9 mouse cellular contexts compared by ENCODE assay signal in genomic region chr1:134518677-134519076, GRCm38 (mm10). TPM values are rescaled to one million over a fixed set of nuclear protein-coding genes. Genes with fewer than 3 reads are reported as not detected.
DNase-seq lines count a peak whose midpoint lies in the region; ATAC-seq and TF ChIP-seq lines count a peak whose summit lies in the region.
"Had no signal": no experiment of that assay in that cellular context is flagged by ENCODE, and none has a peak within 500 bp of the region (broad histone marks: within the 10 kb centered on the region; RNA-seq: fewer than 3 reads in every experiment).

No protein-coding gene starts in this region.

- peak; percentile 59 for TF ChIP-seq CTCF in C2C12 (IDR thresholded peaks at IDR 0.05; ENCODE audit: control insufficient read depth, insufficient read depth, insufficient read length)

- no peaks in the 10 kb centered on the region for H3K79me2 ChIP-seq in C2C12 (ENCODE audit: control insufficient read depth, insufficient read depth)

- H3K79me3 ChIP-seq in C2C12 (ENCODE audit: low read depth) = no peaks in the 10 kb centered on the region

- ATAC-seq in neural tube, embryonic 11.5 days (ENCODE audit: insufficient read depth, low FRiP score, low TSS enrichment) = no peak

- H3K9me3 ChIP-seq in embryonic facial prominence, embryonic 10.5 days = no peaks in the 10 kb centered on the region
- H3K9me3 ChIP-seq in neural tube, embryonic 11.5 days (ENCODE audit: control insufficient read depth, low read length) = no peaks in the 10 kb centered on the region
- H3K9me3 ChIP-seq: hindbrain, embryonic 15.5 days had no signal

- no peaks in the 10 kb centered on the region for H3K36me3 ChIP-seq in C2C12 (ENCODE audit: control insufficient read depth, insufficient read depth)
- no peaks in the 10 kb centered on the region for H3K36me3 ChIP-seq in embryonic facial prominence, embryonic 10.5 days (replicated peaks)
- no peaks in the 10 kb centered on the region for H3K36me3 ChIP-seq in neural tube, embryonic 11.5 days (ENCODE audit: control insufficient read depth, insufficient read depth, low read length)
- H3K36me3 ChIP-seq: hindbrain, embryonic 15.5 days had no signal

- H3K27me3 ChIP-seq in C2C12 (ENCODE audit: control insufficient read depth, insufficient read depth, insufficient read length) = no peaks in the 10 kb centered on the region
- peaks cover 26% of the 10 kb centered on the region for H3K27me3 ChIP-seq in embryonic facial prominence, embryonic 10.5 days (replicated peaks; ENCODE audit: low read depth, poor library complexity, severe bottlenecking)
- peaks cover 5% of the 10 kb centered on the region for H3K27me3 ChIP-seq in neural tube, embryonic 11.5 days (ENCODE audit: control insufficient read depth, insufficient read depth, low read length)

- H3K4me3 ChIP-seq in C2C12 (ENCODE audit: insufficient read depth, poor library complexity, severe bottlenecking) = no peak overlapping the region
- H3K4me3 ChIP-seq in embryonic facial prominence, embryonic 10.5 days = no peak overlapping the region
- H3K4me3 ChIP-seq in neural tube, embryonic 11.5 days (ENCODE audit: low read depth, low read length) = no peak overlapping the region
- H3K4me3 ChIP-seq: hindbrain, embryonic 15.5 days had no signal

- H3K9ac ChIP-seq in neural tube, embryonic 11.5 days (ENCODE audit: low read length) = no peak overlapping the region
- H3K9ac ChIP-seq: hindbrain, embryonic 15.5 days had no signal

- H3K4me1 ChIP-seq in embryonic facial prominence, embryonic 10.5 days = peaks cover 23% of the 10 kb centered on the region
- H3K4me1 ChIP-seq in neural tube, embryonic 11.5 days (ENCODE audit: control insufficient read depth, insufficient read depth, low read length) = peaks cover 5% of the 10 kb centered on the region

- 13% methylated on average over 7 of the region's 7 CpGs for WGBS in embryonic facial prominence, embryonic 10.5 days
- WGBS in neural tube, embryonic 11.5 days = 11% methylated on average over 7 of the region's 7 CpGs

- peak; percentile 91 for DNase-seq in adrenal gland, postnatal 14 days
- peak; percentile 66 for DNase-seq in embryonic facial prominence, embryonic 10.5 days (ENCODE audit: low spot score)
- peak; percentile 94 for DNase-seq in heart, adult 18-20 months
- peak; percentile 93 for DNase-seq in kidney, adult 9 months
- DNase-seq in liver = peak; percentile 86
- peak; percentile 80 for DNase-seq in neural tube, embryonic 11.5 days (ENCODE audit: low spot score)
- DNase-seq in telencephalon, adult 2 months (ENCODE audit: low read depth, low spot score) = peak; percentile 55

- H3K4me2 ChIP-seq in neural tube, embryonic 11.5 days (ENCODE audit: low read depth) = no peak overlapping the region
- H3K4me2 ChIP-seq: hindbrain, embryonic 15.5 days had no signal

- no peak overlapping the region for H3ac ChIP-seq in C2C12 (ENCODE audit: control insufficient read depth, insufficient read length, low read depth)

- H3K27ac ChIP-seq in embryonic facial prominence, embryonic 10.5 days (replicated peaks) = no peak overlapping the region
- no peak overlapping the region for H3K27ac ChIP-seq in neural tube, embryonic 11.5 days (ENCODE audit: low read depth, low read length)
- H3K27ac ChIP-seq: hindbrain, embryonic 15.5 days had no signal

TF ChIP-seq in C2C12, 6 proteins besides CTCF, POLR2A, EP300 and RAD21:
- no peak for TF ChIP-seq USF1 (IDR thresholded peaks at IDR 0.05; ENCODE audit: low read depth)
- TF ChIP-seq MAX (IDR thresholded peaks at IDR 0.05) = no peak
- no peak for TF ChIP-seq CEBPB (IDR thresholded peaks at IDR 0.05; ENCODE audit: low read depth)
- no peak for TF ChIP-seq FOSL1 (IDR thresholded peaks at IDR 0.05; ENCODE audit: insufficient read depth, low read length, poor library complexity, severe bottlenecking)
TF ChIP-seq in C2C12: peak in this region for 0.

RNA-seq across cellular contexts. Expression of gene Rabif, which starts 24.2 kb away (rescaled TPM):
- polyA plus RNA-seq in C2C12 (2012; fragmentation: generic; extraction: Trizol) = 15.6 TPM
- total RNA-seq in adrenal gland, postnatal 14 days (2021) = 26.4 and 29.9 TPM in 2 replicates
- 40.9 and 41.8 TPM in 2 replicates for polyA plus RNA-seq in embryonic facial prominence, embryonic 10.5 days (2016; fragmentation: Nextera tagmentation; extraction: Ambion mirVana)
- total RNA-seq in heart, adult 18-20 months (2021) = 1 to 10 TPM; 8.0 to 9.7 TPM
- polyA plus RNA-seq in neural tube, embryonic 11.5 days (2014; fragmentation: Nextera tagmentation; extraction: Ambion mirVana) = 52.0 TPM in 2 replicates

RNA-seq across cellular contexts. Expression of gene Mgat4e, which starts 30.8 kb away (rescaled TPM):
- polyA plus RNA-seq in C2C12 (2012; fragmentation: generic; extraction: Trizol) = not detected
- not detected in 2 replicates for total RNA-seq in adrenal gland, postnatal 14 days (2021)
- not detected in 2 replicates for polyA plus RNA-seq in embryonic facial prominence, embryonic 10.5 days (2016; fragmentation: Nextera tagmentation; extraction: Ambion mirVana)
- not detected for total RNA-seq in heart, adult 18-20 months (2021)
- polyA plus RNA-seq in neural tube, embryonic 11.5 days (2014; fragmentation: Nextera tagmentation; extraction: Ambion mirVana) = not detected in 2 replicates
- polyA plus RNA-seq: hindbrain, embryonic 15.5 days had no signal

RNA-seq across cellular contexts. Expression of gene Kdm5b, which starts 41.3 kb away (rescaled TPM):
- polyA plus RNA-seq in C2C12 (2012; fragmentation: generic; extraction: Trizol) = 3.4 TPM
- 42.0 and 44.0 TPM in 2 replicates for total RNA-seq in adrenal gland, postnatal 14 days (2021)
- polyA plus RNA-seq in embryonic facial prominence, embryonic 10.5 days (2016; fragmentation: Nextera tagmentation; extraction: Ambion mirVana) = 78.4 and 79.0 TPM in 2 replicates
- total RNA-seq in heart, adult 18-20 months (2021) = 10 to 100 TPM; 10.6 to 11.3 TPM
- 98.7 and 99.6 TPM in 2 replicates for polyA plus RNA-seq in neural tube, embryonic 11.5 days (2014; fragmentation: Nextera tagmentation; extraction: Ambion mirVana)

Comparison
In these comparisons a context has a peak if more than half of its experiments do, and no peak if none do; other contexts are left out.
1. RNA of gene Kdm5b, which starts 41.3 kb away (polyA plus RNA-seq): 98.7 to 99.6 TPM in neural tube, embryonic 11.5 days and 78.4 to 79.0 TPM in embryonic facial prominence, embryonic 10.5 days; 3.4 TPM in C2C12 (single experiment); every median in the first group is over 10 times any median in the second.
2. Peak in every context shown above with its lines, with median percentiles within 50 percentile points of each other: DNase-seq.